Mouse (Mus musculus) hindlimb bud, embryonic 11.5 days (tissue): ENCODE measurements around the gene Olfr456.
"Not testable (repeated sequence)": the region's sequence is repeated elsewhere in the genome, so short reads cannot be mapped to it uniquely, and the experiment has no call there.

ENCODE experiments used
- DNase-seq: peaks from one replicate; pipeline ENCODE4 v3.0.0-alpha.2; 2012; ENCODE audit warnings: low read depth, low spot score; ENCODE audit errors: extremely low spot score

Olfr456 gene

GRCm38 (mm10) chr6:42487114-42487513 is at the start of gene Olfr456:
Olfr456 (minus strand) TSS chr6:42487214.
- DNase-seq = no peak

- DNase-seq = no peak
These were observed 26.4 kb upstream of the Olfr456 start for GRCm38 (mm10) chr6:42513461-42513860.

- DNase-seq = no peak
These were observed 22.3 kb upstream of the Olfr456 start for GRCm38 (mm10) chr6:42509311-42509710.

- no peak for DNase-seq
These were observed 16.5 kb upstream of the Olfr456 start for GRCm38 (mm10) chr6:42503478-42503877.

GRCm38 (mm10) chr6:42489731-42490130 is 2.7 kb upstream of the Olfr456 start:
- DNase-seq = no peak

- no peak for DNase-seq
These were observed 2.4 kb downstream of the Olfr456 start for GRCm38 (mm10) chr6:42484633-42485032.

- no peak for DNase-seq
These were observed 10.8 kb downstream of the Olfr456 start, which contains the start of gene Olfr457 for GRCm38 (mm10) chr6:42476235-42476634. Olfr457 (minus strand) TSS chr6:42476335.

- DNase-seq = not testable (repeated sequence)
These were observed 15.7 kb downstream of the Olfr456 start for GRCm38 (mm10) chr6:42471298-42471697.

- no peak for DNase-seq
These were observed 16.5 kb downstream of the Olfr456 start for GRCm38 (mm10) chr6:42470542-42470941.

- no peak for DNase-seq
These were observed 21.9 kb downstream of the Olfr456 start, which contains the start of gene Olfr458 for GRCm38 (mm10) chr6:42465096-42465495. Olfr458 (minus strand) TSS chr6:42465196.

- DNase-seq = no peak
These were observed 39.6 kb downstream of the Olfr456 start for GRCm38 (mm10) chr6:42447381-42447780.

- no peak for DNase-seq
These were observed 42.5 kb downstream of the Olfr456 start for GRCm38 (mm10) chr6:42444491-42444890.

GRCm38 (mm10) chr6:42441395-42441794 is 45.6 kb downstream of the Olfr456 start:
- no peak for DNase-seq
